Mouse (Mus musculus) spleen, adult 2 months (tissue): ENCODE measurements around the gene Gm15294. TPM values are rescaled to one million over a fixed set of nuclear protein-coding genes. Genes with fewer than 3 reads are reported as not detected.

ENCODE experiments used
- DNase-seq, 2 experiments: peaks; one replicate each; pipeline versions ENCODE4 v3.0.0 to v3.0.0-alpha.2; 2012 to 2021; ENCODE audit warnings: low spot score in 2 of 2, low read depth in 1 of 2
- H3K27ac ChIP-seq: fragments of 200-500 bp; 2 replicates; pipeline ENCODE4 v1.5.1; 2012; ENCODE audit warnings: low read length, inconsistent platforms; ENCODE audit not compliant: insufficient read depth
- H3K27me3 ChIP-seq: fragments of 200-500 bp; 2 replicates; pipeline ENCODE4 v1.6.1; 2012; ENCODE audit warnings: mild to moderate bottlenecking, moderate library complexity, low read length, inconsistent platforms; ENCODE audit not compliant: control insufficient read depth, insufficient read depth
- H3K36me3 ChIP-seq: fragments of 200-500 bp; 2 replicates; pipeline ENCODE4 v1.6.1; 2012; ENCODE audit warnings: mild to moderate bottlenecking, low read length, inconsistent platforms; ENCODE audit not compliant: control insufficient read depth, insufficient read depth
- H3K4me1 ChIP-seq: fragments of 200-500 bp; 2 replicates; pipeline ENCODE4 v1.6.1; 2011; ENCODE audit warnings: inconsistent platforms; ENCODE audit not compliant: control insufficient read depth, insufficient read depth, insufficient read length
- H3K4me3 ChIP-seq: fragments of 200-500 bp; 2 replicates; pipeline ENCODE4 v1.5.1; 2011; ENCODE audit warnings: mild to moderate bottlenecking, inconsistent platforms; ENCODE audit not compliant: insufficient read depth, insufficient read length; ENCODE audit errors: extremely low read depth
- CTCF ChIP-seq: fragments of 200-500 bp; IDR thresholded peaks from 2 replicates; pipeline ENCODE4 v1.5.1; 2011; ENCODE audit warnings: mild to moderate bottlenecking, inconsistent platforms; ENCODE audit not compliant: insufficient read depth, insufficient read length, insufficient replicate concordance; ENCODE audit errors: extremely low read depth
- POLR2A ChIP-seq: fragments of 200-500 bp; IDR thresholded peaks from 2 replicates; pipeline ENCODE4 v1.6.1; 2011; ENCODE audit warnings: low read depth, low read length, inconsistent platforms
- WGBS: fragments of 180-500 bp; shearing (Covaris S2); methylation state at CpG from one replicate; pipeline ENCODE4 v1.1.7; 2018; 5-methylcytosine and 5-hydroxymethylcytosine counted together
- polyA plus RNA-seq: library from polyadenylated mRNA; depleted of rRNA; stranded (reverse); fragments of >200 nt; gene quantifications from 2 replicates; pipeline ENCODE4 v1.2.3, GENCODE M21; 2012; rRNA removed

Gm15294 gene
- not detected in 2 replicates for polyA plus RNA-seq

GRCm38 (mm10) chrX:141875135-141875534 lies at the start of gene Gm15294:
Gene Gm15294, minus strand, starts transcription at chrX:141875235.
- no peak for DNase-seq
- no peak within 1 kb of the TSS for H3K4me3 ChIP-seq
- no peak for TF ChIP-seq POLR2A
- TF ChIP-seq CTCF: no peak
- no peaks in the 10 kb centered on the region for H3K27me3 ChIP-seq
- H3K27ac ChIP-seq: no peak within 1 kb of the TSS
- H3K4me1 ChIP-seq: no peaks in the 10 kb centered on the region
- no peaks in the 10 kb centered on the region for H3K36me3 ChIP-seq
- WGBS: 92% methylated on average over 4 of the region's 4 CpGs

- H3K27me3 ChIP-seq: no peaks in the 10 kb centered on the region
- TF ChIP-seq POLR2A (no peak), CTCF (no peak)
- no peaks in the 10 kb centered on the region for H3K36me3 ChIP-seq
- H3K4me1 ChIP-seq: no peaks in the 10 kb centered on the region
- no peak overlapping the region for H3K27ac ChIP-seq
- DNase-seq: no peak
- no peak overlapping the region for H3K4me3 ChIP-seq
- WGBS: 67% methylated on average over 4 of the region's 4 CpGs
These were observed 9.5 kb upstream of the Gm15294 start for GRCm38 (mm10) chrX:141884336-141885048.

- H3K36me3 ChIP-seq: no peaks in the 10 kb centered on the region
- no peak overlapping the region for H3K27ac ChIP-seq
- TF ChIP-seq CTCF: no peak
- TF ChIP-seq POLR2A: no peak
- no peaks in the 10 kb centered on the region for H3K27me3 ChIP-seq
- DNase-seq: no peak
- H3K4me1 ChIP-seq: no peaks in the 10 kb centered on the region
- no peak overlapping the region for H3K4me3 ChIP-seq
- WGBS: 85% methylated on average over 11 of the region's 11 CpGs
These were observed 1.0 kb downstream of the Gm15294 start for GRCm38 (mm10) chrX:141874024-141874423.

- H3K27me3 ChIP-seq: no peaks in the 10 kb centered on the region
- DNase-seq: no peak
- 75% methylated on average over 4 of the region's 4 CpGs for WGBS
- no peaks in the 10 kb centered on the region for H3K4me1 ChIP-seq
- TF ChIP-seq POLR2A: no peak
- H3K4me3 ChIP-seq: no peak overlapping the region
- H3K27ac ChIP-seq: no peak overlapping the region
- no peaks in the 10 kb centered on the region for H3K36me3 ChIP-seq
These were observed 1.4 kb downstream of the Gm15294 start for GRCm38 (mm10) chrX:141873597-141873996.

DNA sequence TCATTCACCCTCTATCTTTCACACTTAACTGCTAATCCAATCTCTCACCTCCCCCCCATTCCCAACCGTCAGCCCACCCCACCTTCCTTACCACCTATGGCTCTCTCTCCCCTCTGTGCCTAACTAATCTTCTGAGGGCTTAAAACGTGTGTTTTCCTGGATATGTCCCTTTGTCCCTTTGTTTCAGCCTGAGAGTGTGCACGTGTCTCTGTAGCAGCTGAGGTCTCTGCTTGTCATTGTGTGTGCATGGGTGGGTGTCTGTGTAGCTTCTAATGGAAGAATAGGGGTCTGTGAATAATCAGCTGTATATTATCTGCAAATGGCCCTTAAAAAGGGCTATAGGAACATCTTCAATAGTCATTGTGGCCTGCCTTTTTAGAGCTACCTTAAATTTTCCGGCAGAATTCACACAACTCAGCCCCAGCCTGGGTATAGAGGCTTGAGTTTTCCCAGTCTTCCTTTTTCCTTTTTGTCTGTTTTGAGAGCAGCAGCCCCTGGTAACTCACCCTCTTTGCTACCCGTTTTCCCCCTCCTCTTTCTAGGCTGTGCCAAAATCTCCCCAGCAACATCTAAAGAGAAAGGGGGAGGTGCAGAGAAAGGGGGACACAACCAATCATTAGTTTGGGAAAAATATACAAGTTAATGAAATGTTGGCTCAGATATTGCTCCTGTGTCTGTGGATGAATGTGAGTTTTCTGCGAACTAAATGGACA lies 19.2 kb downstream of the Gm15294 start:
- no peak overlapping the region for H3K4me3 ChIP-seq
- H3K27me3 ChIP-seq: no peaks in the 10 kb centered on the region
- H3K36me3 ChIP-seq: no peaks in the 10 kb centered on the region
- no peaks in the 10 kb centered on the region for H3K4me1 ChIP-seq
- 52% methylated on average over 6 of the region's 6 CpGs for WGBS
- no peak for DNase-seq
- H3K27ac ChIP-seq: no peak overlapping the region
- TF ChIP-seq CTCF (no peak), POLR2A (no peak)

Other genes starting within 250 kb of the Gm15294 start
- not detected in 2 replicates for gene Irs4, start 150.0 kb downstream of the Gm15294 start, polyA plus RNA-seq